Comparison of ENCODE assay signal across 22 mouse cellular contexts in the genomic region with DNA sequence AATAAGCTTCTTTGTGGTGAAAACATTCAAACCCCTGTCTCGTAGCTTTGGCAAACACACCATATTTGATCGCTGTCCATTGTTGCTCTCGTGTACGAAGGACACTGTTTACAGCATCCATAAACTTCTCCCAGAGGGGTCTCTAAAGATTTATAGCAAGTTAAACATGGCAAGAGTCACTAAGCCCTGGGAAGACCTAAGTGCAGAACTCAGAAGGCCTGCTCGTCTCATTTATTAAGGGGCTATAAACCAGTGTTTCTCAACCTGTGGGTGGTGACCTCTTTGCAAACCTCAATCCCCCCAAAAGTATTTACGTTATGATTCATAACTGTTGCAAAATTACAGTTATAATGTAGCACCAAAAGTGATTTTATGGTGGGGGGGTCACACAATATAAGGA.
"Had no signal": no experiment of that assay in that cellular context is flagged by ENCODE, and none has a peak within 500 bp of the region (broad histone marks: within the 10 kb centered on the region; RNA-seq: fewer than 3 reads in every experiment).

No protein-coding gene starts in this region.

- H3K4me2 ChIP-seq: heart, embryonic 12.5 days; hindbrain, embryonic 12.5 days; hindbrain, embryonic 14.5 days; limb, embryonic 13.5 days; limb, embryonic 15.5 days; liver, embryonic 12.5 days had no signal

- H3K4me3 ChIP-seq: heart, embryonic 10.5 days; heart, embryonic 12.5 days; hindbrain, embryonic 10.5 days; hindbrain, embryonic 12.5 days; layer of hippocampus, adult 2 months; limb, embryonic 13.5 days; limb, embryonic 15.5 days; liver, embryonic 12.5 days had no signal

- H3K36me3 ChIP-seq: heart, embryonic 10.5 days; heart, embryonic 12.5 days; hindbrain, embryonic 10.5 days; hindbrain, embryonic 12.5 days; limb, embryonic 13.5 days; limb, embryonic 15.5 days; liver, embryonic 12.5 days had no signal

- H3K4me1 ChIP-seq: heart, embryonic 10.5 days; hindbrain, embryonic 12.5 days; limb, embryonic 15.5 days; liver, embryonic 12.5 days had no signal

- DNase-seq: gastrocnemius, postnatal 14 days; heart, adult 18-20 months; heart, postnatal 10 days; heart, postnatal 4 days; kidney, adult 11 months; kidney, adult 8-10 months; kidney, postnatal 10 days; kidney, postnatal 25 days; kidney, postnatal 4 days; left cerebral cortex, postnatal 4 days had no signal

- H3K27me3 ChIP-seq: heart, embryonic 12.5 days; hindbrain, embryonic 12.5 days; limb, embryonic 15.5 days; liver, embryonic 12.5 days had no signal

- ATAC-seq: hindbrain, embryonic 16.5 days; inflammation-experienced regulatory T-cells, adult 6 months; liver, embryonic 12.5 days had no signal

- H3K9me3 ChIP-seq: heart, embryonic 10.5 days; heart, embryonic 12.5 days; hindbrain, embryonic 10.5 days; hindbrain, embryonic 12.5 days; limb, embryonic 13.5 days; limb, embryonic 15.5 days; liver, embryonic 12.5 days had no signal

- H3K9ac ChIP-seq: heart, embryonic 12.5 days; hindbrain, embryonic 12.5 days; hindbrain, embryonic 14.5 days; limb, embryonic 13.5 days; limb, embryonic 15.5 days; liver, embryonic 12.5 days; liver, embryonic 14.5 days had no signal

- H3K27ac ChIP-seq: heart, embryonic 10.5 days; hindbrain, embryonic 10.5 days; hindbrain, embryonic 12.5 days; hindbrain, embryonic 14.5 days; layer of hippocampus, adult 2 months; limb, embryonic 13.5 days; limb, embryonic 15.5 days; liver, embryonic 12.5 days; liver, embryonic 14.5 days had no signal
